Mouse (Mus musculus) heart, postnatal 0 days (tissue): ENCODE measurements around the gene Il10rb. TPM values are rescaled to one million over a fixed set of nuclear protein-coding genes. Genes with fewer than 3 reads are reported as not detected.

Experiments
- ATAC-seq: fragments of 200-750 bp; cut with Nextera tagmentation; 2 replicates; pipeline ENCODE4 v1.8.0; 2017; ENCODE audit warnings: low read depth, moderate number of reproducible peaks, moderate library complexity; ENCODE audit not compliant: insufficient read depth
- DNase-seq: peaks from one replicate; pipeline ENCODE4 v3.0.0-alpha.2; 2016; ENCODE audit warnings: low spot score
- H3K27ac ChIP-seq: fragments of 300-500 bp; sonication (generic); 2 replicates; pipeline ENCODE4 v1.5.1; 2014; ENCODE audit warnings: low read depth, mild to moderate bottlenecking
- H3K27me3 ChIP-seq: fragments of 300-500 bp; sonication (generic); 2 replicates; pipeline ENCODE4 v1.6.1; 2014; ENCODE audit warnings: low read length, mixed read lengths; ENCODE audit not compliant: control insufficient read depth, insufficient read depth
- H3K36me3 ChIP-seq: fragments of 300-500 bp; sonication (generic); replicated peaks from 2 replicates; pipeline ENCODE4 v1.6.1; 2014; ENCODE audit warnings: low read length, mixed read lengths; ENCODE audit not compliant: control insufficient read depth, insufficient read depth
- H3K4me1 ChIP-seq: fragments of 300-500 bp; sonication (generic); 2 replicates; pipeline ENCODE4 v1.6.1; 2014; ENCODE audit warnings: antibody characterized with exemption; ENCODE audit not compliant: control insufficient read depth, insufficient read depth
- H3K4me2 ChIP-seq: fragments of 300-500 bp; sonication (generic); 2 replicates; pipeline ENCODE4 v1.6.1; 2014; ENCODE audit warnings: low read depth, mild to moderate bottlenecking, low read length, moderate library complexity
- H3K4me3 ChIP-seq: fragments of 300-500 bp; sonication (generic); 2 replicates; pipeline ENCODE4 v1.5.1; 2014; ENCODE audit warnings: low read depth, low read length
- H3K9ac ChIP-seq: fragments of 300-500 bp; sonication (generic); replicated peaks from 2 replicates; pipeline ENCODE4 v1.6.1; 2014; ENCODE audit warnings: low read depth, low read length, mixed read lengths
- H3K9me3 ChIP-seq: fragments of 300-500 bp; sonication (generic); replicated peaks from 2 replicates; pipeline ENCODE4 v1.6.1; 2016; ENCODE audit warnings: low read length; ENCODE audit not compliant: control insufficient read depth
- CTCF ChIP-seq: IDR thresholded peaks from 2 replicates; pipeline ENCODE4 v1.5.1; 2016; ENCODE audit warnings: antibody characterized with exemption, control low read depth, low read depth
- EP300 ChIP-seq: IDR thresholded peaks from 2 replicates; pipeline ENCODE4 v1.6.1; 2016; ENCODE audit warnings: antibody characterized with exemption, low read depth
- WGBS: fragments of 180-500 bp; shearing (Covaris S2); extraction: QIAGEN DNeasy Blood & Tissue Kit; methylation state at CpG from one replicate; pipeline ENCODE4 v1.1.7; 2014; 5-methylcytosine and 5-hydroxymethylcytosine counted together
- polyA plus RNA-seq: library from polyadenylated mRNA; unstranded; fragments of >200 nt; fragmentation: Nextera tagmentation; extraction: Ambion mirVana; gene quantifications from 2 replicates; pipeline ENCODE4 v1.2.1, GENCODE M21; 2015
- total RNA-seq: library from RNA; depleted of rRNA; stranded (reverse); fragments of >200 nt; gene quantifications from 2 replicates; pipeline ENCODE4 v1.2.3, GENCODE M21; 2014; ENCODE audit warnings: low replicate concordance

Gene Il10rb
- total and polyA plus RNA-seq, 2 experiments from 2014 or later: 63.3 to 89.0 TPM

DNA sequence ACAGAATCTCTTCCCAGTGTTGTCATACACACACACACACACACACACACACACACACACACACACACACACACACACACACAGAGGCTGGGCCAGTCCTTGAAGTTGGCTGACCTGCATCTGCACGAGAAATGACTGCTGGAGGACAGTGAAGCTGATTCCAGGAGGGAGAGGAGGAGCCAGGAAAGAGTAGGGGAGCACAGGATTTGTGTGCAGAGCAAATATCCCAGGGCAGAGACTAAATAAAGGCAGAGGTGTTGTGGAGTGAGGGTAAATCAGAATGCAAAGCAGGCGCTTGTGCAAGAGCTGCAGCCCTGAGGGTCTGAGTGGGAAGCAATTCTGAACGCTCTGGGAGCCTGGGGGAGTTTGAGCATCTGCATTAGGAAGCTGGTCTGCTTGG, 45.8 kb upstream of the Il10rb start:
- ATAC-seq (no peak), DNase-seq (no peak)
- Histone ChIP-seq H3K4me2 (no peak overlapping the region), H3K9ac (no peak overlapping the region), H3K4me3 (no peak overlapping the region), H3K9me3 (no peaks in the 10 kb centered on the region), H3K4me1 (peaks cover 17% of the 10 kb centered on the region), H3K27me3 (no peaks in the 10 kb centered on the region), H3K36me3 (no peaks in the 10 kb centered on the region), H3K27ac (no peak overlapping the region)
- TF ChIP-seq CTCF: no peak
- 40% methylated on average over 3 of the region's 3 CpGs for WGBS

DNA sequence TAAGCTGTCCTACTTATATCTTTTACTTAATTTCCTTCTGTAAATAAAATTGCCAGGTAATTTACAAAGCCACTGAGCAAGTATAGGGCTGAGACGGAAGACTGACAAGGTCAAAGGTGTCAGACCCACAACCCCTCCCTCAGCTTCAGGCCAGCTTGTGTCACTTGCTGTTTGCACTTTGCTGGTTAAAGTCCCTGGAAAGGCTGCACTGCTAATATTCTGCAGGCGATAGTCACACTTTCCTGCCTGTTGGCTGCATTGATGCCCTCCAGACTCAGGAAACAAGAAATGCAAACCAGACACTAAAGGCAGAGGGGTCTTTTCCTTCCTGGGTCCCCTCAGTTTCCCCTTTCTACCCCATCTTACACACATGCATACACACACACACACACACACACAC, 44.0 kb upstream of the Il10rb start:
- TF ChIP-seq CTCF: no peak
- TF ChIP-seq EP300: no peak
- Histone ChIP-seq H3K9me3 (no peaks in the 10 kb centered on the region), H3K36me3 (no peaks in the 10 kb centered on the region), H3K27ac (peak overlapping the region; percentile 75), H3K4me2 (no peak overlapping the region), H3K4me1 (peaks cover 17% of the 10 kb centered on the region), H3K4me3 (no peak overlapping the region), H3K27me3 (no peaks in the 10 kb centered on the region), H3K9ac (no peak overlapping the region)
- ATAC-seq (no peak), DNase-seq (no peak)
- 62% methylated on average over 2 of the region's 2 CpGs for WGBS

GRCm38 (mm10) chr16:91362616-91363272, 43.2 kb upstream of the Il10rb start:
- H3K27ac ChIP-seq: peak overlapping the region; percentile 75
- H3K27me3 ChIP-seq: no peaks in the 10 kb centered on the region
- H3K9me3 ChIP-seq: no peaks in the 10 kb centered on the region
- TF ChIP-seq CTCF (no peak), EP300 (no peak)
- H3K9ac ChIP-seq: no peak overlapping the region
- WGBS: 27% methylated on average over 12 of the region's 12 CpGs
- H3K4me2 ChIP-seq: peak overlapping the region; percentile 17; the same call in 1 of the 2 replicates
- no peak overlapping the region for H3K4me3 ChIP-seq
- H3K36me3 ChIP-seq: no peaks in the 10 kb centered on the region
- peaks cover 17% of the 10 kb centered on the region for H3K4me1 ChIP-seq
- peak; percentile 45 for ATAC-seq
- DNase-seq: peak; percentile 52

- Histone ChIP-seq H3K9ac (no peak overlapping the region), H3K4me2 (peak overlapping the region; percentile 17; the same call in 1 of the 2 replicates), H3K4me3 (no peak overlapping the region), H3K4me1 (peaks cover 17% of the 10 kb centered on the region), H3K27ac (peak overlapping the region; percentile 75), H3K36me3 (no peaks in the 10 kb centered on the region), H3K27me3 (no peaks in the 10 kb centered on the region), H3K9me3 (no peaks in the 10 kb centered on the region)
- 30% methylated on average over 3 of the region's 3 CpGs for WGBS
- ATAC-seq (peak; percentile 59), DNase-seq (peak; percentile 82)
- TF ChIP-seq EP300 (0 out of 2 replicates have a peak, but pooled peaks have one; percentile 49), CTCF (no peak)
Observed at GRCm38 (mm10) chr16:91363483-91363882, 42.5 kb upstream of the Il10rb start.

DNA sequence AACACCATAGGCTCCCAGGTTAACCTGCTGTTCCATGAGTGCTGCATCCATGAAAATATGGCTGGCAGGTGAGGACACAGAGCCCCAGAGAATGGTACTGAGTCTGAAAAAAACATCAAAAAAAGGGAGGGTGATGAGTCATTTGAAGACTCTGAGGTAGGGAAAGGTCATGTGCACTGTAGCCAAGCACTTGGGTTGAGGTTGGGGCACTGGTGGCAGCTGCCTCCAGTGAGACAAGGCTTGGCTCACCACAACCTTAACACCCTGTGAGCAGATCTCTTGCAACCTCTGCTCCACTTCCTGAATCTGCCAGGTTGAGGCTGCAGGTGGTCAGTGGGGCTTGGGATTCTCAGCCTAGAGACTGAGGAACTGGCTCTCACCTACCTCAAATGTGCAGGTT, 39.4 kb upstream of the Il10rb start:
- no peak overlapping the region for H3K4me2 ChIP-seq
- H3K27ac ChIP-seq: no peak overlapping the region
- no peaks in the 10 kb centered on the region for H3K36me3 ChIP-seq
- H3K9me3 ChIP-seq: no peaks in the 10 kb centered on the region
- H3K9ac ChIP-seq: no peak overlapping the region
- no peaks in the 10 kb centered on the region for H3K27me3 ChIP-seq
- ATAC-seq (no peak), DNase-seq (no peak)
- TF ChIP-seq EP300: no peak
- no peak for TF ChIP-seq CTCF
- H3K4me1 ChIP-seq: peaks cover 17% of the 10 kb centered on the region
- no peak overlapping the region for H3K4me3 ChIP-seq

- Histone ChIP-seq H3K27ac (no peak overlapping the region), H3K4me3 (no peak overlapping the region), H3K9me3 (no peaks in the 10 kb centered on the region), H3K4me1 (peaks cover 17% of the 10 kb centered on the region), H3K9ac (no peak overlapping the region), H3K27me3 (no peaks in the 10 kb centered on the region), H3K36me3 (no peaks in the 10 kb centered on the region), H3K4me2 (no peak overlapping the region)
- TF ChIP-seq EP300 (no peak), CTCF (no peak)
- ATAC-seq: no peak
- WGBS: 63% methylated on average over 2 of the region's 2 CpGs
- no peak for DNase-seq
Observed at GRCm38 (mm10) chr16:91367066-91367465, 38.9 kb upstream of the Il10rb start.
